Mouse (Mus musculus) G1E (cell line): ENCODE measurements at regions not wholly inside any gene's neighbourhood (a gene's known extent, or its start where the extent isn't known, plus 50 kb on each side); places are given as distances from the start of the nearest gene placed in this dataset.

Experiments
- ATAC-seq: 2 replicates; pipeline ENCODE4 v1.8.0; 2016; ENCODE audit warnings: mild to moderate bottlenecking; ENCODE audit not compliant: insufficient number of reproducible peaks, poor library complexity, low FRiP score, severe bottlenecking; ENCODE audit errors: extremely low read depth
- DNase-seq: peaks from one replicate; pipeline ENCODE4 v3.0.0; 2012; ENCODE audit warnings: low spot score
- H3K27me3 ChIP-seq: 2 replicates; pipeline ENCODE4 v1.6.1; 2012; ENCODE audit warnings: mild to moderate bottlenecking, low read length, inconsistent platforms; ENCODE audit not compliant: insufficient read depth
- H3K36me3 ChIP-seq: replicated peaks from 2 replicates; pipeline ENCODE3; 2012; ENCODE audit warnings: mild to moderate bottlenecking, inconsistent platforms
- H3K4me1 ChIP-seq: 2 replicates; pipeline ENCODE4 v1.6.1; 2012; ENCODE audit warnings: low read depth, low read length, inconsistent platforms, mixed read lengths; ENCODE audit not compliant: insufficient read depth
- H3K4me3 ChIP-seq: 2 replicates; pipeline ENCODE4 v1.5.1; 2012; ENCODE audit warnings: low read depth, mild to moderate bottlenecking, inconsistent platforms, low read length, moderate library complexity, mixed read lengths
- H3K9me3 ChIP-seq: replicated peaks from 2 replicates; pipeline ENCODE4 v1.6.1; 2012; ENCODE audit warnings: inconsistent platforms
- CTCF ChIP-seq: IDR thresholded peaks from 2 replicates; pipeline ENCODE4 v1.5.1; 2012; ENCODE audit warnings: low read depth, low read length, inconsistent platforms, mixed read lengths
- GATA1 ChIP-seq: IDR thresholded peaks from 2 replicates; pipeline ENCODE4 v1.6.1; 2012; ENCODE audit warnings: borderline replicate concordance, low read length, inconsistent platforms, mixed read lengths
- GATA2 ChIP-seq: IDR thresholded peaks from 2 replicates; pipeline ENCODE4 v1.6.1; 2012; ENCODE audit warnings: low read depth, low read length, inconsistent platforms, borderline replicate concordance
- POLR2AphosphoS5 ChIP-seq: IDR thresholded peaks from 2 replicates; pipeline ENCODE4 v1.6.1; 2012; ENCODE audit warnings: low read depth, low read length, inconsistent platforms; ENCODE audit not compliant: insufficient replicate concordance
- TAL1 ChIP-seq: conservative IDR thresholded peaks from 2 replicates; pipeline ENCODE4 v1.6.1; 2012; ENCODE audit warnings: low read depth, low read length, inconsistent platforms, mixed read lengths

GRCm38 (mm10) chr10:16637006-16637405, 1086.0 kb upstream of the Cited2 start:
- no peak overlapping the region for H3K4me3 ChIP-seq
- H3K27me3 ChIP-seq = no peaks in the 10 kb centered on the region
- ATAC-seq (no peak), DNase-seq (no peak)
- no peaks in the 10 kb centered on the region for H3K36me3 ChIP-seq
- no peaks in the 10 kb centered on the region; the same call in 1 of the 2 replicates for H3K4me1 ChIP-seq
- no peaks in the 10 kb centered on the region for H3K9me3 ChIP-seq
- TF ChIP-seq TAL1 (no peak), CTCF (no peak), GATA2 (no peak), POLR2AphosphoS5 (no peak), GATA1 (no peak)

- DNase-seq (no peak), ATAC-seq (peak; percentile 57)
- TF ChIP-seq GATA1 (no peak), GATA2 (no peak), TAL1 (no peak), CTCF (no peak), POLR2AphosphoS5 (no peak)
- Histone ChIP-seq H3K9me3 (no peaks in the 10 kb centered on the region), H3K27me3 (no peaks in the 10 kb centered on the region), H3K36me3 (no peaks in the 10 kb centered on the region), H3K4me1 (no peaks in the 10 kb centered on the region; the same call in 1 of the 2 replicates), H3K4me3 (no peak overlapping the region)
Observed at GRCm38 (mm10) chr10:16638111-16638510, 1084.9 kb upstream of the Cited2 start.

- peaks cover 7% of the 10 kb centered on the region for H3K9me3 ChIP-seq
- ATAC-seq (no peak), DNase-seq (no peak)
- no peaks in the 10 kb centered on the region; the same call in 1 of the 2 replicates for H3K4me1 ChIP-seq
- no peaks in the 10 kb centered on the region for H3K27me3 ChIP-seq
- TF ChIP-seq GATA2 (no peak), GATA1 (no peak), TAL1 (no peak), CTCF (no peak), POLR2AphosphoS5 (no peak)
- no peak overlapping the region for H3K4me3 ChIP-seq
- no peaks in the 10 kb centered on the region for H3K36me3 ChIP-seq
Observed at GRCm38 (mm10) chr10:16640136-16640535, 1082.9 kb upstream of the Cited2 start.

- Histone ChIP-seq H3K4me3 (no peak overlapping the region), H3K4me1 (no peaks in the 10 kb centered on the region; the same call in none of the 2 replicates), H3K36me3 (no peaks in the 10 kb centered on the region), H3K27me3 (no peaks in the 10 kb centered on the region), H3K9me3 (peaks cover under 1% of the 10 kb centered on the region; the same call in 1 of the 2 replicates)
- no peak for ATAC-seq
- no peak for DNase-seq
- TF ChIP-seq TAL1 = no peak
- no peak for TF ChIP-seq GATA1
- no peak for TF ChIP-seq CTCF
- TF ChIP-seq GATA2 = no peak
- no peak for TF ChIP-seq POLR2AphosphoS5
Observed at GRCm38 (mm10) chr10:16650120-16650519, 1072.9 kb upstream of the Cited2 start.

GRCm38 (mm10) chr10:16652450-16652849, 1070.6 kb upstream of the Cited2 start:
- Histone ChIP-seq H3K9me3 (no peaks in the 10 kb centered on the region), H3K4me3 (no peak overlapping the region), H3K36me3 (no peaks in the 10 kb centered on the region), H3K27me3 (no peaks in the 10 kb centered on the region), H3K4me1 (no peaks in the 10 kb centered on the region; the same call in none of the 2 replicates)
- ATAC-seq = peak; percentile 80
- DNase-seq = no peak
- TF ChIP-seq TAL1 = no peak
- TF ChIP-seq GATA2 = no peak
- TF ChIP-seq GATA1 = no peak
- TF ChIP-seq CTCF = no peak
- TF ChIP-seq POLR2AphosphoS5 = no peak

GRCm38 (mm10) chr10:16664483-16664882, 1058.5 kb upstream of the Cited2 start:
- no peak for ATAC-seq
- Histone ChIP-seq H3K27me3 (peaks cover 2% of the 10 kb centered on the region; the same call in 1 of the 2 replicates), H3K4me1 (no peaks in the 10 kb centered on the region), H3K4me3 (no peak overlapping the region), H3K9me3 (no peaks in the 10 kb centered on the region), H3K36me3 (no peaks in the 10 kb centered on the region)
- no peak for DNase-seq
- no peak for TF ChIP-seq GATA2
- no peak for TF ChIP-seq POLR2AphosphoS5
- no peak for TF ChIP-seq GATA1
- no peak for TF ChIP-seq CTCF
- no peak for TF ChIP-seq TAL1

GRCm38 (mm10) chr10:16670286-16670685, 1052.7 kb upstream of the Cited2 start:
- DNase-seq (no peak), ATAC-seq (no peak)
- Histone ChIP-seq H3K4me1 (peaks cover 8% of the 10 kb centered on the region; the same call in 1 of the 2 replicates), H3K27me3 (no peaks in the 10 kb centered on the region), H3K4me3 (no peak overlapping the region), H3K9me3 (no peaks in the 10 kb centered on the region), H3K36me3 (no peaks in the 10 kb centered on the region)
- no peak for TF ChIP-seq GATA2
- no peak for TF ChIP-seq CTCF
- no peak for TF ChIP-seq GATA1
- no peak for TF ChIP-seq TAL1
- no peak for TF ChIP-seq POLR2AphosphoS5
